Mouse (Mus musculus): ENCODE measurements around the gene Slc17a4.

Gene Slc17a4

DNA sequence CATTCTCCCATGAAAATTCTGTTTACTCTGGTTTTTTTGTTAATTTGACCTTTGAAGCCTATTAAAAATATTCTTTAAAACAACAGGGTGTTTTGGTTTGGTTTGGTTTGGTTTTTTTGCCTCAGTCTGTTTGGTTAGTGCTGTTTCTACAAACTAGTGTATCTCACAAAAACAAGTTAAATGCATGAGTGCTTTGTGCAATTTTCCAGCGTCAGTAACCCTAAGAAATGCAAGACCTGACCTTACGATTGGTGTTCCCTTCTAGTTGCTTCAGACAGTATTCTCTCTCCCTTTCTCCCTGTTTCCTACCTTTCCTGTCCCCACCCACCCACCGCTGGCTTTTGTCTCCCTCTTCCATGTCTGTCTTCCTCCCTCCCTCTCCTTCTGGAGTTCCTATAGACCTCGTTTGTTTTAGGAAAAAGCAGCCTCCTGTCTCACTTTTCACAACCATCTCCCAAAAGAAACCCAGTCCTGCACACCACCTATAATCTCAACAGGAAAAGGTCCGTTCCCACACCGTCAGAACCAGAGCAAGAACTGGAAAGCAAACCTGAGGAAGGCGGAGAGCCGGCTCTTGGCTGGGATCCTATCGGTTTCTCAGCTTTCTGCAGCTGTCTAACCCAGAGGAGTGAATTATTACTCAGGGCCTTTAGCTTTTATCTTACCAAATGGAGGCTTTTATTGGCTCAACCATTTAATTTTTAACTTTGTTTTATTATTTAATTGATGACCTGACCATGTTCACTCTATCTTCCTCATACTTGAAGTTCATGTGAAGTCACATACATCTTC lies at the start of gene Slc17a4:
Gene Slc17a4, minus strand, starts transcription at position 634 of the 792 bp plus-strand sequence.
- DNase-seq (ENCODE audit: low read depth, low spot score): no peak

DNA sequence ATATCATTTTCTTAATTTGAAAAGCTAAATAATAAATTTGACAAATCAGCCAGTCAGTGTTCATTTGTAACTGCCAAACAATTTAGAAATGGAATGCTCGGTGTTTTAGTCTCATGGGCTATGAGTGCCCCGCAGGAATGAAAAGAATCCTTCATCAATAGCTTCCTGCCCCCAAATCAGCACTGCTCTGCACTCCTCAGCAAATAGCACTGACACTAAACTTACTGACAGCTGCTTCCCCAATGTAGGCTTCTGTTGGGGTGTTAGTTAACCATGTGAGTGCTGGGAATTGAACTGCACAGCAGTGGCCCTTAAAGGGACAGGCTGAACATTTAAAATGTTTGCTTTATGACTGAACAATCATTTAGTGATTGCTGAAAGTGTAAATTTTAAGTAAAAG lies 45.0 kb upstream of the Slc17a4 start:
- DNase-seq (ENCODE audit: low read depth, low spot score): no peak

DNA sequence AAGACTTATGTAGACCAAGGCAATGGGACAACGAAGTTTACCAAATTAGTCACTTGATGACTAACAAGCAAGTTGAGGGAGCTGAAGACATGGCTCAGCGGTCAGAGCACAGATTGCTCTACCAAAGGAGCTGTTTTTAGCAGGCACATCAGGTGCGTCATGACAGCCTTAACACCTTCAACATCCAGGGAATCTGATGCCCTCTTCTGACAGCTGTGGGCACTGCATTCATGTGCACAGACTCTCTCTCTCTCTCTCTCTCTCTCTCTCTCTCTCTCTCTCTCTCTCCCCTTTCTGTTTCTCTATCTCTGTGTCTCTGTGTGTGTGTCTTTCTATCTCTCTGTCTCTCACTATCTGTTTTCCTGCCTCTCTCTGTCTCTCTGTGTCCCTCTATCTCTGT lies 36.1 kb upstream of the Slc17a4 start:
- peak; percentile 56 for DNase-seq (ENCODE audit: low read depth, low spot score)

DNA sequence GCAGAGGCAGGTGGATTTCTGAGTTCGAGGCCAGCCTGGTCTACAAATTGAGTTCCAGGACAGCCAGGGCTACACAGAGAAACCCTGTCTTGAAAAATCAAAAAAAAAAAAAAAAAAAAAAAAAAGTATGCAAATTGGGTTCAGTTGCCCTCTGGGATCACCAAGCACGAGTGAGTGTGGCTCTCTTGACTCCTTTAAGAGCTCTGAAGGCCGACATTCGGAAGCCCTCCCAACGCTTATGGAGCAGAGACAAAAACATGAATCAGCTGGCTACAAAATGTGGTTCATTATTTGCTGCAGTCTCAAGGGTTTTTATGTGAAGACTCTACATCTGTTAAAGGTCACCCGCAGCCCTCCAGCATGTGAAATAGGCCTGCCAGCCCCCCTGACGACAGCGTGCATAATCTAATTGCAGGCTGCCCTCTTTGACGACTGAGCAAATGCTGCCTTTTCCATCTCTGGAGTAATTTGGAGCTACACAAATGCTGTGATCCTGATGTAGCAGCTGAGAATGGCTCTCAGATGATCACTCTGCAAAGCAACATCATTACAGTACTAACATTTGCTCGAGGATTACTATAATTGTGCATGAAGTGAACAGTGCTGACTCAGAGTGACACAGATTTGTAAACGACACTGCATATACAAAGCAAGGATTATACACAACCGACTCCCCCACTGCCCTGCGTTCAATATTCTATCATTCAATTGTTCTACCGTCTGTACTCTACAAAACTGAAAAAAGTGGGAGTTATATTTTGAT lies 34.9 kb upstream of the Slc17a4 start:
- no peak for DNase-seq (ENCODE audit: low read depth, low spot score)

DNA sequence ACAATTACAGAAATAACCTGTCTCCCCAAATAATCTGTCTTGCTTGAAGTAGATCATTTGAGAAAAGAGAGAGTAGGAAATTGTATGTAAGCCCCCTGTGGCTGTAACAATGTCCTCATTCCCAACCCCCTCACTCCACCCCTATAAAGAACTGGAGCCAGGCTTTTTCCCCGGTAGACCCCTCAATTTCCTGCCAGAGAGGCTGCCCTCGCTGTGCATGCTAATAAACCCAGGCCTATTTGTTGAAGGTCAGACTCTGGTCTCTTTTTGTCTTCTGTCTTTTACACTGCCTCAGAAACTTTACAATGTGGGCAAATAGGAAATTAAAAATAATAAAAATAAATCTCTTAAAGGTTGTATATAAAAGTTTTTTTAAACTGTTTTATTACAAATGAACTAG lies 31.4 kb upstream of the Slc17a4 start:
- no peak for DNase-seq (ENCODE audit: low read depth, low spot score)

DNA sequence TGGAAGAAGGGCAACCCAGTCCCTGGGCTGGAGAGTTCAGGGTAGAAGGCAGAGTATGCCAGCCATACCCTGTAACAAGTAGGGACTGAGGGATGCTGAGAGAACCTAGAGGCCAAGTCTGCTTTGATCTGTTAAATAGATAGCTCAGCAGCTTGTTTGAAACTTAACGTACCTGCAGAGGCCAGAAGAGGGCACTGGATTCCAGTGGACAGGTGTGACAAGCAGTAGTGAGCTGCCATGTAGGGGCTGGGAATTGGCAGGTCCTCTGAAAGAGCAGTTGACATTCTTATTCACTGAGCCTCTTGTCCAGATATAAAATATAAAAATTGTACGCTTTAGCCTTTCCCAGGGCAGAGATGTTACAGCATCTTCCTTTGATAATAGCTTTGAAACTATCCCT lies 28.1 kb upstream of the Slc17a4 start:
- peak; percentile 35 for DNase-seq (ENCODE audit: low read depth, low spot score)

DNA sequence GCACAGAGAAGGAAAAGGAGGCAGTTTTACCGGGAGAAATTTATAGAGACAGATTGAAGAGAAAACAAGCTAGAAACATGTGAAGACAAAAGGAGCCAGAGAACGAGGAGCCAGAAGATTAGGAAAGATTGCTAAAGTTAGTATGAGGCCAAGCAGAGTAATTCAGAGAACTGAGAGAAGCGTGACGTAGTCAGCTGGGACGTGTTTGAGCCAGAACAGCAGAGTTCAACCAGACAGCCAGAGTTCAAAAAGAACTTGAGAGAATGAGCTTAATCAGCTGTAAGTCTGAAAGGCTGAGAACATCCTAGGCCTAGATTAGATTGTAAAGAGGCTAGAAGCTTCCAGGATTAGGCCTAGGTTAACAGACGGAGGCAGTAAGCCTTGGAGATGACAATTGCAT lies 25.5 kb upstream of the Slc17a4 start:
- no peak for DNase-seq (ENCODE audit: low read depth, low spot score)

DNA sequence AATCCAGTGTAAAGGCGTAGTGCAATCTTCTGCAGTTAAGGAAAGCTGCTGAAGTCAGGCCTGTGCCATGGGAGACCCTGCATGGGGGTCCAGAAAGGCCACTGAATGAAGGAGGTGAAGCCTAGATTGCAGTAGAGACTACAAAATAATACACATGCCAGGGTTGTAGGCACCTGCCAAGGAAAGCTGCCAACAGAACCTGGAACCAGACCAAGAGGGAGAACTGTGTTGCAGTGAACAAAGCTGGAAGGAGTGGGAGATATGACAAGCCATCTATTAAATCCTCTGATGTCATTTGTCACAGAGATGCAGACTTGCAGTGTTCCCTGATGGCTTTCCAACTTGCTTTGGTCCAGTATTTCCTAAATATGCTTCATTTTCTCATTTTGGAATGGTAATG lies 23.9 kb upstream of the Slc17a4 start:
- DNase-seq (ENCODE audit: low read depth, low spot score): no peak

DNA sequence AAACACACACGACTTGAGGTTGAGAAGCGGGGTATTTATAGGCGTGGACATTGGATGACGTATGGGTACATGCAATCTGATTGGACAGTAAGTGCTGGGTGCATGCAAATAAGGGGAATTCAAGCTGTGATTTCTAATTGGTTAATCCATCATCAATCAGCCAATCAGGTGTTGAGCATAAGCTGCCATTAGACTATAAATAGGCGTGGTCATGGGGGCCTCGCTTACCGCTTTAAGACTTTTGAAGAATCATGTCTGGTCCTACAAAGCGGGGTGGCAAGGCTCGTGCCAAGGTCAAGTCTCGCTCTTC lies 19.4 kb upstream of the Slc17a4 start, which contains the start of gene Hist1h2aa:
Gene Hist1h2aa, plus strand, starts transcription at position 252 of the 310 bp plus-strand sequence.
- DNase-seq (ENCODE audit: low read depth, low spot score): no peak

DNA sequence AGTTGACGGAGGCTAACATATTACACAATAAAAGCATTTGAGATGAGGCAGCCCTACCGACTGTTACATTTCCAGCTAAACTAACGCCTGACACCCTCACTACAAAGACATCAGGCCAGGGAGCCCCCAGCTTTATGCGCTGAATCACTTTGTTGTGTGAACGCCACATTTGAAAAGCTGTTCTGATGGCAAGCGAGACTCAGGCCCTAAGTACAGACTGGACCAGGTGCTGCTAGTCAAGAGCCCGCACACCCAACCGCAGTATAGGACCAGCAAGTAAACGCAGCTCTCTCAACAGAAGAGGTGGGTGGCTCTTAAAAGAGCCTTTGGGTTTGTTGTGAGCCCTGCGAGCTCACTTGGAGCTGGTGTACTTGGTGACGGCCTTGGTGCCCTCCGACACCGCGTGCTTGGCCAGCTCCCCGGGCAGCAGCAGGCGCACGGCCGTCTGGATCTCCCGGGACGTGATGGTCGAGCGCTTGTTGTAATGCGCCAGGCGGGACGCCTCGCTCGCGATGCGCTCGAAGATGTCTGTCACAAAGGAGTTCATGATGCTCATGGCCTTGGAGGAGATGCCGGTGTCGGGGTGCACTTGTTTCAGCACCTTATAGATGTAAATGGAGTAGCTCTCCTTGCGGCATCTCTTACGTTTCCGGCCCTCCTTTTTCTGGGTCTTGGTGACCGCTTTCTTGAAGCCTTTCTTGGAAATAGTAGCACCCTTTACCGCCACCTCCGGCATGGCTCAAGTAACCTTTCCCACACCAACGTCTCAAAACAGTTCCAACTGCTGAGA lies 18.8 kb upstream of the Slc17a4 start, which contains the start of gene Hist1h2ba:
Gene Hist1h2ba, minus strand, starts transcription at position 736 of the 790 bp plus-strand sequence.
- no peak for DNase-seq (ENCODE audit: low read depth, low spot score)

DNA sequence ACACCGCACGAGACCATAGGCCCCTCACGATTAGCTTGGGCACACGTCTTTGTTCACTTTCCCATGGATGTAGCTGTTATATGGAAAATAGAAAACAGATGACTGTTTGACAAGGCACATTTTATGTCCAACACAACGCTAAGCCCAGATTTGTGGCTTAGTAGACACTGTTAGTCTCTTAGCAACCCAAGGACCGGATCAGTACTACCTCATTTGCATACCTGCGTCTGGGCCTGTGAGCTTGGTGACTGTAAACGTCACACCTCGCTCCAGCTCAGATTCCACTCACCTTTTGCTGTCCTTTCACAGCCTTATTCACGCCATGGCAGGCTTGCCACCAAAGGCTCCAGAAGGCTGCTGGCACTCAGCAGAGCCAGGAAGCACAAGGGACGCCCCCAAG lies 16.1 kb upstream of the Slc17a4 start:
- no peak for DNase-seq (ENCODE audit: low read depth, low spot score)

DNA sequence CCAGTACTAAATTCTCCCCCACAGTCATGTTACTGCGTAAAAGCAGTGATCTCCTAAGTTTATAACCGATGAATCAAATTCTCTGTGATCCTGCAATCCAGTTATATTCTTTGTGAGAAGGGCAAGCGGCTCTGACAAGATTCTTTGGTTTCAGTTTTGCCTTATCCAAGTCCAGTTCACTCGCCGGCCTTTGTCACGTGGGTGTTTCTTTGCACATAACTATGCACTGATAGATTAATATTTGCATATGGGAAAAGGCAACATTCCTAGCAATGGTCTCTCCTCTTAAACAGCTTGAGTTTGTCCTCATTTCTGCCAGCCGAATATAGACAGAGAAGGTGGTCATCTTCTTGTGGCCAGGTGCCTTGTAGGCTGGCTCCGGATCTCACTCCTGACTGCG lies 15.7 kb upstream of the Slc17a4 start:
- DNase-seq (ENCODE audit: low read depth, low spot score): no peak

DNA sequence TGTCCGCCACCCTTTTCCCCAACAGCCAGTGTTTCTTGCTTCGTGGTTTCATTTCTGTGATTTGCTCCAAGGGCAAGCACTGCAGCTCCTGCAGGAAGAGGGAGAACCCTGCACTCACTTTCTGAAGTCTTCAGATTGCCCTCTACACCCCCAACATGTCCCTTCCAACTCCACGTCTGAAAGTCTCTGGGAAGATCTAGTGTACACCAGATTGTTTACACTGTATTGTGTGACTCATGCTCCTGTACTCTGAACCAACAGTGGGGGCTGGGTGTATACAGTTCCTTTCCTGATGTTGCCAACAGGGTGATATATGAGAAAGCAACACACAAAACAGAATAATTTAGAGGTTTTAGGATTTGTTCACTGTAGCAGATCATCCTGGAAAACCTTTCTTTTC lies 13.8 kb upstream of the Slc17a4 start:
- DNase-seq (ENCODE audit: low read depth, low spot score): no peak

DNA sequence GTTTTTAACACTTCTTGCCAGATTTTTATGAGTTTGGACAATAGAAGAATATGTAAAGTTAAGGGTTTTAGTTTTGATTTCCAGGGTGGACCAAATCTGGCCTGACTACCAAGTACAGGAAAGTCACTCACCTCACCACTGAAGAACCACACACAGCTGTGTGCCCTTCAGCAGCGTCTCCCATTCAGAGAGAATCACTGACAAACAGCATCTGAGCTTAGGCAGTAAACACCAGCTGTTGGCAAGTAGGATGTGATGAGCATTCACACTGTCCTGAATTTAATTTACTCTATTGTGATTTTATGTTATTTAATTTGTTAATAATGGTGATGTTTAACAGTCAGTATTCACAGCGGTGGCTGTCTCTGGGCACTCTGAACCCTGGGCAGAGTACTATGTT lies 11.0 kb upstream of the Slc17a4 start:
- no peak for DNase-seq (ENCODE audit: low read depth, low spot score)

DNA sequence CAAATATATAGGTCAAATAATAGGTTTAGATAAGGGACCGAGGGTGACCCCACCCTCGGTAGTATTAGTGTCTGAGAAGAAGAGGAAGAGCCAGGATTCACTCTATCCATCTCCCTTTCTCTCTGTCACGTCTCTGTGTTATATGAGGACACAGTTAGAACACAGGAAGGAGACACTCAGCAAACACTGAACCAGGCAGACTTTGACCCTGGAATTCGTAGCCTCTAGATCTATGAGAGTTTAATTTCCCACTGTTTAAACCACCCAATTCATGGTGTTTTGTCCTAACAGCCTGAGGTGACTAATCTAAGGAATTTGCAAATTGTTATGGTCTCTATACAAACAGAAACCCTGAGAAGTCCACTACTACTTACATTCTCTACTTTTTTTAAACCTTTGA lies 2.9 kb upstream of the Slc17a4 start:
- DNase-seq (ENCODE audit: low read depth, low spot score): no peak

DNA sequence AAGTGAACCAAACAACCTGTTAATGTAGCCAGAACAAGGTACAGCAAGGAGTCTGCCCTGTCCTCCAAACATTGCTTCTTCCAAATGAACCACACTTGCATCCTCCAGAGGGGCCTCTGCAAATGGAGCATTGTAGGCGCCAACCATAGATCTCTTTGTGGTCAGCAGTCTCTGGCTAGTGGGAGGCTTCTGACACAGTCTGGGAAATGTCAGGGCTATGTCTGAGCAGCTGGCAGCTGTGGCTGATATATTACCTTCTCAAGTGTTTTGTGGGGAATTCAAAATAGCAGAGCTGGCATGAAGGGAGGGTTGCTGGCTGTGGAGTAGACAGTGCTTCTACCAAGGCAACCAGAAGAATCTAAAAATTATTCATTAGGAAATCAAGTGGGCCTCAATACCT lies 1.3 kb upstream of the Slc17a4 start:
- no peak for DNase-seq (ENCODE audit: low read depth, low spot score)

DNA sequence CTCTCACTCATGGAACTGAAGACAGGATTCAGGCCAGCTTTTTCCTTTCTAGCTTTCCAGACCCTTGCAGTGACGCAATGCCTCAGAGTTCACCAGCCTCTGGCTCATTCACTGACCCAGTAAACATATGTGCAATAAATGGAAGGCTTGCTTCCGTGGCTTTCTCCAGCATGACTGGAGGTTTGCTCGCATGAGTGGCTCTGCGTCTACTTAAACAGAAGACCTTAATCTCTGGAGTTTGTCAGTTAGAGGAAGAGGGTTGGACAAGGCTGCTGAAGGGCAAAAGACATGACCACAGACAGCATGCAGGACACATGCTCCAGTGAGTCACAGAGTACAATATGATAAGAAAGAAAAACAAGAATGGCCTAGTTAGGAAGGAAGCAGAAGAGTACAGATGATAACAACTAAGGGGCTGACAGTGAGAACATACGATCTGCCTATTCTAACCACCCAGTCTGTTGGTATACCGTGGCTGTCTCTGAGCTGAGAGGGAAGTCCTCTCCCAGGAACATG lies 960 bp downstream of the Slc17a4 start:
- DNase-seq (ENCODE audit: low read depth, low spot score): peak; percentile 15

DNA sequence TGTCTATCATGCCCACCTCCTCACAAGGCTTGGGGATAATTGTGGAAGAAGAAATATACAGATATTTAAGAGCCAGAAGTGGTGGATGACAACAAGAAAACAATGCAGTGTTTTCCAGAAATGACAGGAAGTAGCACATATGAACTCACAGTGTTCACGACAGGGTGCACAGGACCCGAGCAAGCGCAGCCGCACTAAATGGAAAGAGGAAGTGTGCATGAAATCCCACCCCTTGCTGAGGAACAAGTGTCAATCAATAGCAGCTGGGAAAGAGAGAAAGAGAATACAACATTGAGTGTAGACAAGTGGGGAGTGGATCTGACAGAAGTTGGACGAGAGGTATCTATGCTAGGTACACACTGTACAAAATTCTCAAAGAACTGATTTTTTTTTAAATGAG lies 3.5 kb downstream of the Slc17a4 start:
- peak; percentile 81 for DNase-seq (ENCODE audit: low read depth, low spot score)

DNA sequence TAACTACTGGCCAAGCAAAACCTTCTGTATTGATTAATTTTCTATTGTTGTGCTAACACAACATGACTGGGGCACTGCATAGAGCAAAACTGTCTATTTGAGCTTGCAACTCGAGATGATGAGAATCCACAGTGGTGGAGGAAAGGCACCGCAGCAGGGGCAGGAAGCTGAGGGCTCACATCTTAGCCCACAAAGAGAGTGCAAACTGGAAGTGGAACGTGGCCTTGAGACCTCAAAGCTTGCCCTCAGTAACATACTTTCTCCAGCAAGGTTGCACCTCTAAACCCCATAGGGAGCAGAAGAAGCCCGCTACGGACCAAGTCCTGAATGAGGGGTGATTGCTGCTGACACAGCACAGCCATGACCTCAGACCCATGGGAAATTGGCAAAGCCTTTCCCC lies 4.7 kb downstream of the Slc17a4 start:
- DNase-seq (ENCODE audit: low read depth, low spot score): no peak

DNA sequence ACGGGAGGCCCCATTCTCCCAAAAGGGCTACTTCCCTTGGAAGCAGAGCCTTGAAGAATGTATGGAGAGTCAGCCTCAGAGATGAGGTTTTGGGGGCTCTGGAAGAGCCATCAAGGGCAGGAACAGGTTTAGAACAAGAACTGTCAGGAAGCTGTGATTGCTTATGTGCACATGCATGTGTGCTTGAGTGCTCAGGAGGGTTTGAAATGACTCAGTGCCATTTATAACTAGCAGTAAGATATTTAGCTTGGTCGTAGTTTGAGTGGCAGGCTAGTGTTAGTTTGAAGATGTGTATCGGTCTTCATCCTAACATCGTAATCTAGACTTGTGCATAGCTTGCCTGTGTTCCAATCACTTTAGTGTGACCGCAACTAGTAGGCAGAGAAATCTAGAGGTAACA lies 7.9 kb downstream of the Slc17a4 start:
- peak; percentile 50 for DNase-seq (ENCODE audit: low read depth, low spot score)

DNA sequence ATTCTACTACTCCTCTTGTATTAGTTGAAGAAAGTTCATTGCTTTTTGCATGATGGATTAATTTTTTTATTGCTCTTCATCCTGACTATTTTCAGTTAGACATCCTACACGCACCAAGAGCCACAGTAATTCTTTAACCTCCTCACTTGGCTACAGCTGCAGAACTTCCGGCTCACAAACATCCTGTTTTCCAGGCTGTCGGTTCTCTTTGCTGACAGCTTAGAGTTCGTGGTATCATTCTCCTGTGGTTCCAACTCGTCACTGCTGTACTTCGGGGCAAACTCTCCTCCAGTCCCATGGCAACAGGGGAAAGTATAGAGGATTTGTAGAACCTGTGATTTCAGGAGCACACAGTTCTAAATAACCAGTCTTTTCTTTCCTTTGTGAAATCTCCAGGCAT lies 16.6 kb downstream of the Slc17a4 start:
- no peak for DNase-seq (ENCODE audit: low read depth, low spot score)

DNA sequence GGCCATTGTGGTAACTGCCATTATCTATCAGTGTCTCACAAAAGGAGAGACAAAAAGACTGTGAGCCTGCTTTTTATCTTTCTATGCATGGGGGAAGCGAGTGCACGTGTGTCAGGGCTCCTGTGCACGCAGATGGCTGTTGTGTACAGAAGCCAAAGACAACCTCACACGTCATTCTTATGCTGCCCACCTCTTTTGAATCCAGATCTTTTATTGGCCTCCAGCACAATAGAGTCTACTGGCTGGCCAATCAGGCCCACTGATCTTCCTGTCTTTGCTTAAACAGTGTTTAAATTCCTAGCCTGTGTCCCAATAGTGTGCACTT lies 21.6 kb downstream of the Slc17a4 start:
- DNase-seq (ENCODE audit: low read depth, low spot score): no peak

Measured in A20 (cell line).